Mouse (Mus musculus) small intestine, adult 2 months (tissue): ENCODE data around the gene Nfe2l3. TPM values are rescaled to one million over a fixed set of nuclear protein-coding genes. Genes with fewer than 3 reads are reported as not detected.

Experiments
- H3K27ac ChIP-seq: fragments of 200-500 bp; 2 replicates; pipeline ENCODE4 v1.5.1; 2012; ENCODE audit warnings: low read depth, low read length, control low read depth, inconsistent platforms; ENCODE audit not compliant: insufficient read depth
- H3K27me3 ChIP-seq: fragments of 200-500 bp; 2 replicates; pipeline ENCODE4 v1.6.1; 2012; ENCODE audit warnings: mild to moderate bottlenecking, moderate library complexity, low read length, inconsistent platforms; ENCODE audit not compliant: control insufficient read depth, insufficient read depth
- H3K36me3 ChIP-seq: fragments of 200-500 bp; 2 replicates; pipeline ENCODE4 v1.6.1; 2012; ENCODE audit warnings: mild to moderate bottlenecking, low read length, control low read depth, inconsistent platforms; ENCODE audit not compliant: control insufficient read depth, insufficient read depth
- H3K4me1 ChIP-seq: fragments of 200-500 bp; 2 replicates; pipeline ENCODE4 v1.6.1; 2012; ENCODE audit warnings: low read length, inconsistent platforms, mixed read lengths; ENCODE audit not compliant: control insufficient read depth, insufficient read depth, insufficient read length
- H3K4me3 ChIP-seq: fragments of 200-500 bp; 2 replicates; pipeline ENCODE4 v1.5.1; 2012; ENCODE audit warnings: low read depth, mild to moderate bottlenecking, control low read depth, inconsistent platforms, low read length, moderate library complexity
- CTCF ChIP-seq: fragments of 200-500 bp; IDR thresholded peaks from 2 replicates; pipeline ENCODE4 v1.5.1; 2012; ENCODE audit warnings: low read depth, mild to moderate bottlenecking, control low read depth, inconsistent platforms, low read length, moderate library complexity, mixed read lengths; ENCODE audit not compliant: insufficient replicate concordance, insufficient read length; ENCODE audit errors: extremely low read depth
- POLR2A ChIP-seq: fragments of 200-500 bp; IDR thresholded peaks from 2 replicates; pipeline ENCODE4 v1.6.1; 2012; ENCODE audit warnings: low read depth, mild to moderate bottlenecking, control low read depth, inconsistent platforms, low read length, moderate library complexity
- WGBS: fragments of 180-500 bp; shearing (Covaris S2); methylation state at CpG from one replicate; pipeline ENCODE4 v1.1.7; 2018; 5-methylcytosine and 5-hydroxymethylcytosine counted together
- polyA plus RNA-seq: library from polyadenylated mRNA; depleted of rRNA; stranded (reverse); fragments of >200 nt; gene quantifications from 2 replicates; pipeline ENCODE4 v1.2.3, GENCODE M21; 2012; rRNA removed

Gene Nfe2l3
- polyA plus RNA-seq, 1 experiment: 0.48 TPM

GRCm38 (mm10) chr6:51489787-51490186 lies 57.3 kb downstream of the Nfe2l3 start:
- Histone ChIP-seq H3K27me3 (peaks cover 1% of the 10 kb centered on the region; the same call in 1 of the 2 replicates), H3K36me3 (no peaks in the 10 kb centered on the region), H3K4me1 (peaks cover 2% of the 10 kb centered on the region; the same call in 1 of the 2 replicates), H3K27ac (no peak overlapping the region), H3K4me3 (no peak overlapping the region)
- WGBS: 11% methylated on average over 2 of the region's 2 CpGs
- no peak for TF ChIP-seq POLR2A
- TF ChIP-seq CTCF: no peak

GRCm38 (mm10) chr6:51497321-51498111 lies 65.0 kb downstream of the Nfe2l3 start:
- H3K36me3 ChIP-seq: no peaks in the 10 kb centered on the region
- TF ChIP-seq CTCF: no peak
- TF ChIP-seq POLR2A: no peak
- H3K4me3 ChIP-seq: no peak overlapping the region
- H3K27me3 ChIP-seq: peaks cover 8% of the 10 kb centered on the region; the same call in 1 of the 2 replicates
- WGBS: 31% methylated on average over 8 of the region's 8 CpGs
- no peak overlapping the region for H3K27ac ChIP-seq
- H3K4me1 ChIP-seq: no peaks in the 10 kb centered on the region

GRCm38 (mm10) chr6:51505671-51506070 lies 73.2 kb downstream of the Nfe2l3 start:
- WGBS: 24% methylated on average over 1 of the region's 1 CpGs
- Histone ChIP-seq H3K36me3 (no peaks in the 10 kb centered on the region), H3K27me3 (no peaks in the 10 kb centered on the region), H3K27ac (no peak overlapping the region), H3K4me3 (no peak overlapping the region), H3K4me1 (peaks cover 4% of the 10 kb centered on the region; the same call in 1 of the 2 replicates)
- no peak for TF ChIP-seq POLR2A
- TF ChIP-seq CTCF: no peak

- WGBS: 75% methylated on average over 2 of the region's 2 CpGs
- no peak overlapping the region for H3K27ac ChIP-seq
- no peak overlapping the region for H3K4me3 ChIP-seq
- H3K4me1 ChIP-seq: peaks cover 4% of the 10 kb centered on the region; the same call in 1 of the 2 replicates
- no peaks in the 10 kb centered on the region for H3K27me3 ChIP-seq
- no peaks in the 10 kb centered on the region for H3K36me3 ChIP-seq
- TF ChIP-seq CTCF (no peak), POLR2A (no peak)
Measured at GRCm38 (mm10) chr6:51507556-51507955, 75.1 kb downstream of the Nfe2l3 start.

Other genes with a start within 250 kb of the Nfe2l3 start
- 8.2 and 20.9 TPM in 2 replicates for gene Hnrnpa2b1, start 37.2 kb downstream of the Nfe2l3 start, polyA plus RNA-seq
- 0.75 and 1.9 TPM in 2 replicates for gene Cbx3, start 37.7 kb downstream of the Nfe2l3 start, polyA plus RNA-seq
- gene Snx10, start 91.2 kb downstream of the Nfe2l3 start, polyA plus RNA-seq: 0.33 and 0.69 TPM in 2 replicates